Mouse (Mus musculus) embryonic facial prominence, embryonic 12.5 days (tissue): Measurements from ENCODE around the gene Slit3. TPM values are rescaled to one million over a fixed set of nuclear protein-coding genes. Genes with fewer than 3 reads are reported as not detected.

Experiments used
- ATAC-seq: fragments of 200-750 bp; cut with Nextera tagmentation; 2 replicates; pipeline ENCODE4 v1.8.0; 2017; ENCODE audit not compliant: insufficient number of reproducible peaks, insufficient read depth, low FRiP score, low TSS enrichment
- H3K27ac ChIP-seq: fragments of 300-500 bp; sonication (generic); 2 replicates; pipeline ENCODE4 v1.5.1; 2016; ENCODE audit warnings: mild to moderate bottlenecking
- H3K27me3 ChIP-seq: fragments of 300-500 bp; sonication (generic); 2 replicates; pipeline ENCODE4 v1.6.1; 2016; ENCODE audit warnings: mild to moderate bottlenecking, moderate library complexity
- H3K36me3 ChIP-seq: fragments of 300-500 bp; sonication (generic); 2 replicates; pipeline ENCODE4 v1.6.1; 2016; ENCODE audit warnings: mild to moderate bottlenecking
- H3K4me1 ChIP-seq: fragments of 300-500 bp; sonication (generic); 2 replicates; pipeline ENCODE4 v1.6.1; 2016
- H3K4me2 ChIP-seq: fragments of 300-500 bp; sonication (generic); replicated peaks from 2 replicates; pipeline ENCODE4 v1.6.1; 2016; ENCODE audit warnings: mild to moderate bottlenecking, moderate library complexity
- H3K4me3 ChIP-seq: fragments of 300-500 bp; sonication (generic); 2 replicates; pipeline ENCODE4 v1.5.1; 2016; ENCODE audit warnings: mild to moderate bottlenecking
- H3K9ac ChIP-seq: fragments of 300-500 bp; sonication (generic); 2 replicates; pipeline ENCODE4 v1.6.1; 2016; ENCODE audit warnings: mild to moderate bottlenecking, moderate library complexity
- H3K9me3 ChIP-seq: fragments of 300-500 bp; sonication (generic); 2 replicates; pipeline ENCODE4 v1.6.1; 2016; ENCODE audit warnings: mild to moderate bottlenecking, moderate library complexity
- WGBS: fragments of 180-500 bp; shearing (Covaris S2); methylation state at CpG from one replicate; pipeline ENCODE4 v1.1.7; 2016; 5-methylcytosine and 5-hydroxymethylcytosine counted together
- polyA plus RNA-seq: library from polyadenylated mRNA; unstranded; fragments of >200 nt; fragmentation: Nextera tagmentation; extraction: Ambion mirVana; gene quantifications from 2 replicates; pipeline ENCODE4 v1.2.1, GENCODE M21; 2016

Gene Slit3
- polyA plus RNA-seq, 1 experiment from 2014 or later: 33.5 TPM

DNA sequence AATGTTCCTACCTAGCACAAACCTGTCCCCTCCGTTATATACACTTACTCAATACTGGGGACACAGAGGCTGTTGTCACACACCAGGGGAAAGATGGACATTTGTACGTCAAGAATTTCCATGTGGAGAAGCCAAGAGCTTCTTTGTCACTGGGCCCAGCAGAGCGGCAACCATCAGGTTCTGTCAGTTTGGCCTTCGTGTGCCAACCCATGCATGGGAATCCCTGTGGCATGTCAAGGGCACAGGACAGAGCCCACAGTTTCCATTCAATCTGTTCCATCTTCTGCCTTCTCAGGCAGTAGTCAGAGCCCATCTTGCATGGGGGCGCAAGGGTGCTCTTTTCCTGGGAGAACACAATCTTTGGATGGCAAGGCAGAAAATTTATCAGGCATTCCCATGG, 175.8 kb downstream of the Slit3 start:
- 91% methylated on average over 5 of the region's 5 CpGs for WGBS
- H3K4me1 ChIP-seq: peaks cover 18% of the 10 kb centered on the region

DNA sequence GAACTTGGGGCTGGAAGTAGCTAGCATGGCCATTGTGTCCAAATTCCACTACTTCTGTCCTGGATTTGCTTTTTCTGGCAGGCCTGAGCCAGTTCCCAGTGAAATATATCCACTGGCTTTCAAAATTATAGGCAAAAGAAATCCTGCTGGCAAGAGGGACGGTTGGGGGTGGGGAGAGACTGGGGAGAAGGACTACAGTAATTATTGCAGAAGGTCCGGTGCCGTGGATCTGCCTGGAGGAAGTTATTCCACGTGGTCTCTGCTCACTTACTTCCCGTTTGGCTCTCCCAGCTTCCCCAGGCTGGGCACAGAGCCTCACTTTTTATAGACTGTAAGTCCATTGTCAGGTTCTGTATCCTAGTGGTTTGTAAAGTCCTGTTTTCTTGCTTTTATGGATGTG, 176.3 kb downstream of the Slit3 start:
- Histone ChIP-seq H3K27ac (no peak overlapping the region), H3K36me3 (no peaks in the 10 kb centered on the region), H3K9ac (no peak overlapping the region), H3K27me3 (no peaks in the 10 kb centered on the region), H3K4me3 (no peak overlapping the region), H3K9me3 (no peaks in the 10 kb centered on the region), H3K4me2 (no peak overlapping the region), H3K4me1 (peaks cover 18% of the 10 kb centered on the region)
- WGBS: 53% methylated on average over 5 of the region's 5 CpGs
- ATAC-seq: no peak

More for the DNA sequence above, 175.8 kb downstream of the Slit3 start:
- Histone ChIP-seq H3K27me3 (no peaks in the 10 kb centered on the region), H3K36me3 (no peaks in the 10 kb centered on the region), H3K4me2 (no peak overlapping the region), H3K9ac (no peak overlapping the region), H3K4me3 (no peak overlapping the region), H3K9me3 (no peaks in the 10 kb centered on the region), H3K27ac (no peak overlapping the region)
- ATAC-seq: no peak

DNA sequence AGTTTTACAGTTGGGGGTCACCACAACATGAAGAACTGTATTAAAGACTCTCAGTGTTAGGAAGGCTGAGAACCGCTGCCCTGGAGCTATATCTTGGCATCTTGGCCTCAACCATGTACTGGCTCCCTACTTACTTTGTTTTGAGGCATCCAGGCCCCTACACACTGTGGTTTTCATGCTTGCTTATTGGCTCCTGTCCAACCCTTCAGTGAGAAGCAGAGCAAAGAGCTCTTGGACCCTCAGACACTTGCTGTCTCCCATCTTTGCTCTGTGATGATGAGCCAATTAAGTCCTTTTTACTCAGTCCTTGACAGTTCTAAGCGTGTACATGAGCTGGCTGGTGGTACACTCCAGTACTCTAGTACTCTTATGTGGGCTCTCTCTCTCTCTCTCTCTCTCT, 177.5 kb downstream of the Slit3 start:
- Histone ChIP-seq H3K27me3 (no peaks in the 10 kb centered on the region), H3K36me3 (no peaks in the 10 kb centered on the region), H3K4me2 (no peak overlapping the region), H3K9me3 (no peaks in the 10 kb centered on the region), H3K9ac (no peak overlapping the region), H3K27ac (no peak overlapping the region), H3K4me3 (no peak overlapping the region), H3K4me1 (peaks cover 12% of the 10 kb centered on the region)
- 86% methylated on average over 2 of the region's 2 CpGs for WGBS
- no peak for ATAC-seq

DNA sequence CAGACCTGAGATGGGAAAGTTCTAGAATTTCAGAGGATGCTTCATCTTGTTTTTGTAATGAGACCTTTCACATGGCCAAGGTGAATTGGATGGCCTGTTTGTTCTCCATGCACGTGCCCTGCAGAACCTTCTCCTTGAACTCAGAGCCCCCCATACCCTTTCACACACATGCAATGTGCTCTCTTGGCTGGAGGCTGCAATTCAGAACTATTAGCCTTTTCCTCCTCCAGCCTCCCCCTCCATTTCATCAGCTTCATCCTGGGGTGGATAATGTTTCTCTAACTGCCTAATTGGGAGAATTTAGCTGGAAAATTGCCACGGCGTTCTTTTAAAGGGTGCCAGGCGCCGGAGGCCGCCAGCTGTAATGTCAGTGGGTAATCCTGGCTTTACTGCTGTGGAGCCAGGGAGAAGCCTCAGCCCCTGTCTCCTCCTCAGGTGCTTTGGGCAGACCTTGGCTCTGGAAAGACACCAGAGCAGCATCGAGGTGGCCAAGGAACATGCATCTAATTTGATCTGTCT, 178.9 kb downstream of the Slit3 start:
- WGBS: 48% methylated on average over 7 of the region's 7 CpGs
- Histone ChIP-seq H3K36me3 (no peaks in the 10 kb centered on the region), H3K9ac (no peak overlapping the region), H3K4me2 (no peak overlapping the region), H3K4me1 (peaks cover 12% of the 10 kb centered on the region), H3K4me3 (no peak overlapping the region), H3K9me3 (no peaks in the 10 kb centered on the region), H3K27ac (no peak overlapping the region; the same call in 1 of the 2 replicates), H3K27me3 (no peaks in the 10 kb centered on the region)
- ATAC-seq: no peak; the same call in 1 of the 2 replicates

DNA sequence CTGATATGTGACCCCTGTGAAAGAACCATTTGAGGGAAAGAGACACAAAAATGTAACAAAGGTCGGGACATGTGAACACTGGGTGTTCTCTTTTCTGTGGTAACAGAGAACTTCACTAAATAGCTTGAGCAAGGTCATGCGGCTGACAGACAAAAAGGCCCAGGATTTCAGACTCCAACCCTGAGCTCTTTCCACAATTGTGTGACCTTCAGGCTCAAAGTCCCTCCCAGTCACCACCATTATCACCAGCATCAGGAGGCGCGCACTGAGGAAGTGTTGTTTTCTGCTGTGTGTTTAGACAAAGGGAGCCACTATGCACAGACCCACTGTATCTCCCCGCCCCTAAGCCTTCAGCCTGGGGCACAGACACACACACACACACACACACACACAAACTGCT, 181.2 kb downstream of the Slit3 start:
- Histone ChIP-seq H3K4me3 (no peak overlapping the region), H3K4me1 (peaks cover 7% of the 10 kb centered on the region), H3K27ac (no peak overlapping the region), H3K36me3 (no peaks in the 10 kb centered on the region), H3K27me3 (no peaks in the 10 kb centered on the region), H3K4me2 (no peak overlapping the region), H3K9ac (no peak overlapping the region), H3K9me3 (no peaks in the 10 kb centered on the region)
- ATAC-seq: no peak
- 72% methylated on average over 5 of the region's 5 CpGs for WGBS

DNA sequence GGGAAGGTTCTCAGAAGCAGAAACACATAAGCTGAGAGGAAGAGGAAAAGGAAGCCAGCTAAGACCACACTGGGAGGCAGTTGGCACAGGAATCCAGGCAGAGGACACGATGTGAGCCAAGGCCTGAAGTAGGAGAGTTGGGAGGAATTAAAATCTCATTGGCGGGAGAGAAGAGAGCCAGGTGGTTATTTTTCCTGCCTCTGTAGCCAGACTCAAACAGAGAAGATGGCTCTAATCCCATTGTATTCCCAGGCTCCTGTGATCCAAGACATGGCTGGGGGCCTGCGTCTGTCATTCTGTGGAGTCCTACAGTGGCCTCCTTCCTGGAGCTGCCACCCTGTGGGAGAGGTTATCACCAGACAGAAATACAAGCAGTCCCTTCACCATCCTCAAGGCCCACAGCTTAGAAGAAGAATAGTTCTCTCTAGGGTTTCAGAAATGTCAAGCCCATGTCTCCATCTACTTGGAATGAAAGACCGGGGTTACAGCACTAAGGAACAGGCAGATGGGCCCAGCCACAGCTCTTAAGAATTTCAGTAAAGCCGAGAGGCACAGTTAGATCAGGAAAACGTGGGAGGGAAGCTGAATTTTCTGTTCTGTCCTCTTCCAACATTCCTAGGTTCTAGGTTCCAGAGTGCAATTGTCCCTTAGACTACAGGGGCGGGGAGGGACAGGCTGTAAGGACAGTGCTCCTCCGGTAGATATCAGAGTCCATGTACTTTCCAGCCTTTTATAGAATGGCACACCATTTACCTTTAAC, 183.4 kb downstream of the Slit3 start:
- no peak overlapping the region for H3K4me2 ChIP-seq
- H3K4me3 ChIP-seq: no peak overlapping the region
- no peaks in the 10 kb centered on the region for H3K36me3 ChIP-seq
- WGBS: 86% methylated on average over 8 of the region's 8 CpGs
- H3K9ac ChIP-seq: no peak overlapping the region
- H3K9me3 ChIP-seq: no peaks in the 10 kb centered on the region
- H3K4me1 ChIP-seq: peaks cover 10% of the 10 kb centered on the region
- H3K27me3 ChIP-seq: no peaks in the 10 kb centered on the region
- no peak overlapping the region for H3K27ac ChIP-seq
- no peak for ATAC-seq

DNA sequence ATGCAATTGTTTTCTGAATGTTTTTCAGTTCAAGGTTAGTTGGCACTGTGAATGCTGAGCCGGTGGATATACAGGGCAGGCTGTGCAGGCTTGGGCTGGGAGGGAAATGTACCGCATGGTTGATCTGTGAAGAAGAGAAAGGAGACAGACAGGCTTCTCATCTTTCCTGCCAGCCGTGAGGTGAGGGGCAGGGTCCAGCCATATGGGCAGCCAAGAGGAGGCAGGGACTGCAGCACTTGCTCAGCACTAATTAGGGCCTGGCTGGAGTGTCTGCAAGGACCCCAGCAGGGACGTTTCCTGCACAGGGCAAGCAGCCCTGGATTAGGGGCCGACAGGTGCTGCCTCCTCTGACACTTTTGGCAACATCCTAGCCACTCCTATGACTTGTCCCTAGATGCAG, 184.1 kb downstream of the Slit3 start:
- H3K9ac ChIP-seq: no peak overlapping the region
- H3K9me3 ChIP-seq: no peaks in the 10 kb centered on the region
- H3K27ac ChIP-seq: no peak overlapping the region
- WGBS: 53% methylated on average over 5 of the region's 5 CpGs
- H3K36me3 ChIP-seq: no peaks in the 10 kb centered on the region
- no peak for ATAC-seq
- H3K4me1 ChIP-seq: peaks cover 6% of the 10 kb centered on the region
- H3K4me3 ChIP-seq: no peak overlapping the region
- no peaks in the 10 kb centered on the region for H3K27me3 ChIP-seq
- H3K4me2 ChIP-seq: no peak overlapping the region

DNA sequence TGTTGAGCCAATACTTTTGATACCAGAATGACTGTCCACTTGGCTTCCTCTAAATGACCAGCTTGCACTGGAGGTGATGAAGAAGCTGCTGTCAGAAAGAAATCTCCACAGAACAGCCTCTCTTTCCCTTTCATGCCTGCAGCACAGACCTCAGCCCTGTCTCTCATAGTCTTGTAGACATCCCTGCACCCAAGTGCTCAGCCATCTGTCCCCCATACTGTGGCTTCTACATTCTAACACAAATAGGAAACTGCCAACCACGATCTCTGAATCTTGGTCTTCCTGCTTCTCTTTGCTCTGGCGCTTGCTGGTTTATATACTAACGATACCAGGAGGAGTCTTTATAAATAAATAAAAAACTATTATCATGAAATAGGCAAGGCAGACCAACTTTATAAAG, 184.9 kb downstream of the Slit3 start:
- no peak overlapping the region for H3K9ac ChIP-seq
- no peak overlapping the region for H3K27ac ChIP-seq
- 90% methylated on average over 3 of the region's 3 CpGs for WGBS
- 0 out of 2 replicates have a peak, but pooled peaks cover 6% of the 10 kb centered on the region for H3K4me1 ChIP-seq
- no peaks in the 10 kb centered on the region for H3K9me3 ChIP-seq
- no peaks in the 10 kb centered on the region for H3K27me3 ChIP-seq
- no peaks in the 10 kb centered on the region for H3K36me3 ChIP-seq
- ATAC-seq: no peak
- no peak overlapping the region for H3K4me2 ChIP-seq
- no peak overlapping the region for H3K4me3 ChIP-seq

DNA sequence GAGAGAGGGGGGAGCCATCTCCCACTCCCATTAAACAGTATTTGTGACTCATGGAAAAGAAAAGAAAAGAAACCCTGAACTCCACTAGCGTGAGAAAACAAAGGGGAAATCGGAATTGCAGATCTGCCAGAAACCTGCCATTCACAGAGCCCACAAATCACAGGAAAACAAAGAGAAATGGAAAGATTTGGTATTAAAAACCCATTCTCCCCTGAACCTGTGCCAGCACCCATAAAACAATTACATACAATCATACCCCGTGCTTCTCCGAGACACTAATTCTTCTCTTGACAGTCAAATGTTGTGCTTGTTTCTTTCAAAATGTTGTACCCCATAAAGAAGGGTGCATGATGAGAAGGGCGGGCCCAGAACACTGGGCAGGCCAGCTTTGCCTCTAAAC, 185.9 kb downstream of the Slit3 start:
- no peak overlapping the region for H3K9ac ChIP-seq
- 0 out of 2 replicates have a peak, but pooled peaks cover 6% of the 10 kb centered on the region for H3K4me1 ChIP-seq
- no peak overlapping the region for H3K4me3 ChIP-seq
- ATAC-seq: no peak
- H3K36me3 ChIP-seq: no peaks in the 10 kb centered on the region
- H3K27me3 ChIP-seq: no peaks in the 10 kb centered on the region
- WGBS: 84% methylated on average over 5 of the region's 5 CpGs
- no peak overlapping the region for H3K27ac ChIP-seq
- no peaks in the 10 kb centered on the region for H3K9me3 ChIP-seq
- H3K4me2 ChIP-seq: no peak overlapping the region

DNA sequence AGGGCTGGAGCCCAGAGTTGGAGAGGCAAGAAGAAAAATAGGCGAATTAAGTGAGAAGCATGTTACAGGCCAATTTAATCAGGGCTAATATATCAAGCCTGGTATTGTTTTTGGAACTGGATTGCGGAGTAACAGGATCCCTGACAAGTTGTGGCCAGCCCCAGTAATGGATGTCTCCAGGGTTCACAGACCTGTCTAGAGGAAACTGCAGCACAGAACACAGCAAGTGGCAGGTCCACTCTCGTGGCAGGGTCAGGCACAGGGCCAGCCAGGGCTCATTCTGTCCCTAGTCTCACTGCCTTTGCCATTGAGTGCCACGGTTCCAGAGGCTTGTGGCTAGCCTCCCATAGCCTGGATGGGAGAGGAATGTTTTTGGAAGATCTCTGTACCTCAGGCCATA, 187.0 kb downstream of the Slit3 start:
- no peak for ATAC-seq
- Histone ChIP-seq H3K4me2 (no peak overlapping the region), H3K36me3 (no peaks in the 10 kb centered on the region), H3K4me1 (peaks cover 12% of the 10 kb centered on the region; the same call in 1 of the 2 replicates), H3K27me3 (no peaks in the 10 kb centered on the region), H3K27ac (0 out of 2 replicates have a peak overlapping the region, but pooled peaks have one; percentile 36), H3K9ac (no peak overlapping the region), H3K4me3 (no peak overlapping the region), H3K9me3 (no peaks in the 10 kb centered on the region)
- WGBS: 63% methylated on average over 4 of the region's 4 CpGs

DNA sequence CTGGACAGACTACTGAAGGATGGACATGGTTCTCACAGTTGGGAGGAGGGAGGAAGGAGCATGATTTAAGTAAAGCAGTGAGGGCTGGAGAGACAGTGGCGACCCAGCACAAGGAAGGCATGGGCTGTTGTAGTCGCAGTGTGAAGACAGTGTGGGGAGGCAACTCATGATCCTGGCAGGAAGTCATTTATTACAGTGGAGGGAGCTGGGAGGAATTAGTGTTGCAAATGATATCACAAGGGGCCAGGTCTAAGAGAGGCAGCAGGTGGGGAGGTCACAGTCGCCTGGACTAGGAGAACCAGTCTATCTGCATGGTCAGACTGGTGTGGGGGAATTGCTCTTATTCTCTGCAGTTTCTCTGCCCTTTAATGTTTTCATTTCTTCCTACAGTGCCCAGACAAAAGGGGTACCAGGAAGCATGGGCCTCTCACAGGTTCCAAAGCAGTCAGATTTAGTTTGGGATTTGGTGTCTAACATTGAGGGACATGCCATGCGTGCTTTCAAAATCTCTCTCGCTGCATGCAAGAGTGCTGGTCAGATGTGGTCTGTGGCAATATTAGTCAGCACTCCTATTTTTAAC, 194.5 kb downstream of the Slit3 start:
- no peak overlapping the region for H3K4me3 ChIP-seq
- 81% methylated on average over 5 of the region's 5 CpGs for WGBS
- H3K4me2 ChIP-seq: no peak overlapping the region
- no peak for ATAC-seq
- H3K36me3 ChIP-seq: no peaks in the 10 kb centered on the region
- no peak overlapping the region for H3K9ac ChIP-seq
- no peaks in the 10 kb centered on the region for H3K9me3 ChIP-seq
- H3K4me1 ChIP-seq: peaks cover 13% of the 10 kb centered on the region
- H3K27me3 ChIP-seq: no peaks in the 10 kb centered on the region
- no peak overlapping the region for H3K27ac ChIP-seq

DNA sequence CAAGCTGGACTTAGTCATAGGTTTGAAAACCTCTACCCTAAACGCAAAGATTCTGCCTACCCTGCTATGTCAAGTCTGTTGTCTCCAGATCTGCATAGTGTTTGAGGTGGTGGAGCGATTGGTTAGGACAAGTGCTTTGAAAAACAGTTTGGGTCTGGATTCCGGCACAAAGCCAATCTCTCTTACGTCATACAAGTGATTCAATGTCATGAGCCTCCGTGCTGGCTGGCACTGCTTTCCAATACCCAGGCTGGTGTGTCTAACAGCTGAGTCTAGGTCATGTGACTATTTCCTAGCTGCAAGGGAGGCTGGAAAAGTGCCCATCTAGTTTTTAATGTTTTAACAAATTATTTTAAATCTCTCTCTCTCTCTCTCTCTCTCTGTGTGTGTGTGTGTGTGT, 196.2 kb downstream of the Slit3 start:
- H3K4me3 ChIP-seq: no peak overlapping the region
- ATAC-seq: no peak
- H3K9ac ChIP-seq: no peak overlapping the region
- H3K27ac ChIP-seq: no peak overlapping the region
- H3K4me2 ChIP-seq: no peak overlapping the region
- no peaks in the 10 kb centered on the region for H3K36me3 ChIP-seq
- peaks cover 11% of the 10 kb centered on the region for H3K4me1 ChIP-seq
- H3K27me3 ChIP-seq: no peaks in the 10 kb centered on the region
- 92% methylated on average over 5 of the region's 5 CpGs for WGBS
- H3K9me3 ChIP-seq: no peaks in the 10 kb centered on the region
